Mouse (Mus musculus) gastrocnemius, postnatal 4 days (tissue): ENCODE data around the gene Dtd2. TPM values are rescaled to one million over a fixed set of nuclear protein-coding genes. Genes with fewer than 3 reads are reported as not detected.

Source experiments
- total RNA-seq, 2 experiments: library from RNA; stranded (reverse); gene quantifications; 2 replicates each; pipeline ENCODE4 v1.2.3; 2021

Gene Dtd2
- total RNA-seq, 2 experiments from 2014 or later = 8.5 to 10.7 TPM

Other genes starting within 250 kb of the Dtd2 start
- 100 to 1,000 TPM in 1 of 2 experiments, 10 to 100 TPM in 1; 91.2 to 104 TPM for gene Hectd1, start 177.0 kb downstream of the Dtd2 start, total RNA-seq
- gene Heatr5a, start 35.2 kb downstream of the Dtd2 start, total RNA-seq = 10 to 100 TPM; 28.3 to 31.0 TPM
- not detected for gene Gpr33, start 21.6 kb upstream of the Dtd2 start, total RNA-seq
- gene Nubpl, start 91.2 kb upstream of the Dtd2 start, total RNA-seq = 1 to 10 TPM; 4.3 to 5.3 TPM